In genomic region chr4:48279498-48280134, GRCm38 (mm10) we compare ENCODE assay signal across 8 mouse cellular contexts. TPM values are rescaled to one million over a fixed set of nuclear protein-coding genes. Genes with fewer than 3 reads are reported as not detected.
DNase-seq lines count a peak whose midpoint lies in the region; ATAC-seq and TF ChIP-seq lines count a peak whose summit lies in the region.

Erp44 (minus strand) TSS chr4:48279558.
Invs (plus strand) TSS chr4:48279760.

- no peaks in the 10 kb centered on the region for H3K36me3 ChIP-seq in kidney, embryonic 14.5 days (ENCODE audit: control insufficient read depth, insufficient read depth, low read length)
- 0 out of 2 replicates have a peak, but pooled peaks cover 5% of the 10 kb centered on the region for H3K36me3 ChIP-seq in limb, embryonic 15.5 days

- H3K4me1 ChIP-seq in bone marrow macrophage, adult 2 months (ENCODE audit: control insufficient read depth, insufficient read depth, low read length): 0 out of 2 replicates have a peak, but pooled peaks cover 2% of the 10 kb centered on the region
- no peaks in the 10 kb centered on the region for H3K4me1 ChIP-seq in embryonic fibroblast, embryonic 13.5 days (ENCODE audit: control insufficient read depth, insufficient read depth, low read length)
- peaks cover 6% of the 10 kb centered on the region for H3K4me1 ChIP-seq in kidney, embryonic 14.5 days (ENCODE audit: control insufficient read depth, insufficient read depth, low read length)
- peaks cover 5% of the 10 kb centered on the region for H3K4me1 ChIP-seq in limb, embryonic 15.5 days

- H3K27ac ChIP-seq in bone marrow macrophage, adult 2 months (ENCODE audit: insufficient read depth, low read depth, low read length): peak within 1 kb of the TSS; percentile 56
- H3K27ac ChIP-seq in embryonic fibroblast, embryonic 13.5 days (ENCODE audit: insufficient read depth, low read length): peak within 1 kb of the TSS; percentile 47
- H3K27ac ChIP-seq in kidney, embryonic 14.5 days (ENCODE audit: low read depth, low read length): peak within 1 kb of the TSS; percentile 75
- H3K27ac ChIP-seq in limb, embryonic 15.5 days: peak within 1 kb of the TSS; percentile 90

- TF ChIP-seq POLR2A in bone marrow macrophage, adult 2 months (IDR thresholded peaks at IDR 0.05; ENCODE audit: borderline replicate concordance, low read depth, low read length): no peak
- peak; percentile 76 for TF ChIP-seq POLR2A in embryonic fibroblast, embryonic 13.5 days (IDR thresholded peaks at IDR 0.05; ENCODE audit: low read depth, low read length)

- TF ChIP-seq CTCF in bone marrow macrophage, adult 2 months (IDR thresholded peaks at IDR 0.05; ENCODE audit: low read depth, low read length): no peak
- no peak for TF ChIP-seq CTCF in embryonic fibroblast, embryonic 13.5 days (IDR thresholded peaks at IDR 0.05; ENCODE audit: borderline replicate concordance, insufficient read depth, low read length)

- no peaks in the 10 kb centered on the region for H3K9me3 ChIP-seq in kidney, embryonic 14.5 days (ENCODE audit: control insufficient read depth, low read length)
- H3K9me3 ChIP-seq in limb, embryonic 15.5 days: no peaks in the 10 kb centered on the region

- peak; percentile 97 for DNase-seq in A20 (ENCODE audit: low read depth, low spot score)
- peak; percentile 97 to 98 for DNase-seq in heart, adult 9 months (ENCODE audit: low spot score in 2 of 2)
- DNase-seq in monocyte, adult 2 months (ENCODE audit: low read depth in 1 of 2, low spot score in 2 of 2): peak; percentile 85 to 94
- peak; percentile 96 to 97 for DNase-seq in spleen, postnatal 36 days (ENCODE audit: low spot score in 2 of 2)

- H3K9ac ChIP-seq in kidney, embryonic 14.5 days (ENCODE audit: low read depth, low read length): peak within 1 kb of the TSS; percentile 86
- peak within 1 kb of the TSS; percentile 92 for H3K9ac ChIP-seq in limb, embryonic 15.5 days

- under 1% methylated on average over 41 of the region's 41 CpGs for WGBS in kidney, embryonic 14.5 days
- whole genome bisulfite sequencing in limb, embryonic 15.5 days: under 1% methylated on average over 41 of the region's 41 CpGs

- no peaks in the 10 kb centered on the region for H3K27me3 ChIP-seq in kidney, embryonic 14.5 days (ENCODE audit: control insufficient read depth, insufficient read depth, low read length)
- no peaks in the 10 kb centered on the region for H3K27me3 ChIP-seq in limb, embryonic 15.5 days

- ATAC-seq in kidney, embryonic 14.5 days (ENCODE audit: low FRiP score, low TSS enrichment): peak; percentile 100
- peak; percentile 100 for ATAC-seq in limb, embryonic 15.5 days (ENCODE audit: insufficient number of reproducible peaks, low FRiP score, low TSS enrichment, low read depth)

- peak within 1 kb of the TSS; percentile 100 for H3K4me3 ChIP-seq in bone marrow macrophage, adult 2 months (ENCODE audit: insufficient read depth, low read length)
- peak within 1 kb of the TSS; percentile 77 for H3K4me3 ChIP-seq in embryonic fibroblast, embryonic 13.5 days (ENCODE audit: insufficient read depth, low read length)
- H3K4me3 ChIP-seq in kidney, embryonic 14.5 days (ENCODE audit: low read length): peak within 1 kb of the TSS; percentile 73
- H3K4me3 ChIP-seq in limb, embryonic 15.5 days: peak within 1 kb of the TSS; percentile 84

- peak within 1 kb of the TSS; percentile 67 for H3K4me2 ChIP-seq in kidney, embryonic 14.5 days (replicated peaks; ENCODE audit: low read depth, low read length)
- H3K4me2 ChIP-seq in limb, embryonic 15.5 days: peak within 1 kb of the TSS; percentile 81

RNA-seq across cellular contexts. Expression of gene Erp44, which starts in this region (rescaled TPM):
- polyA plus RNA-seq in bone marrow macrophage, adult 2 months (2012; ENCODE audit: insufficient read depth, insufficient read length, missing spikeins): 83.9 and 91.6 TPM in 2 replicates
- 82.1 and 86.6 TPM in 2 replicates for polyA plus RNA-seq in embryonic fibroblast, embryonic 13.5 days (2011; ENCODE audit: insufficient read length, low read depth, missing spikeins)
- 67.0 and 79.4 TPM in 2 replicates for polyA plus RNA-seq in kidney, embryonic 14.5 days (2014; fragmentation: Nextera tagmentation; extraction: Ambion mirVana)
- polyA plus RNA-seq in limb, embryonic 15.5 days (2015; fragmentation: Nextera tagmentation; extraction: Ambion mirVana): 118 TPM in 2 replicates

RNA-seq across cellular contexts. Expression of gene Invs, which starts in this region (rescaled TPM):
- 8.3 and 8.5 TPM in 2 replicates for polyA plus RNA-seq in bone marrow macrophage, adult 2 months (2012; ENCODE audit: insufficient read depth, insufficient read length, missing spikeins)
- polyA plus RNA-seq in embryonic fibroblast, embryonic 13.5 days (2011; ENCODE audit: insufficient read length, low read depth, missing spikeins): 13.4 and 14.8 TPM in 2 replicates
- 7.8 and 11.6 TPM in 2 replicates for polyA plus RNA-seq in kidney, embryonic 14.5 days (2014; fragmentation: Nextera tagmentation; extraction: Ambion mirVana)
- 9.3 and 10.2 TPM in 2 replicates for polyA plus RNA-seq in limb, embryonic 15.5 days (2015; fragmentation: Nextera tagmentation; extraction: Ambion mirVana)

Comparison
In these comparisons a context has a peak if more than half of its experiments do, and no peak if none do; other contexts are left out.
1. Peak in every context shown above with its lines: DNase-seq, ATAC-seq, H3K4me3 ChIP-seq and H3K27ac ChIP-seq.